Mouse (Mus musculus) lung, adult 2 months (tissue): ENCODE measurements around the gene Acp2.

Source experiments
- CTCF ChIP-seq: fragments of 200-500 bp; IDR thresholded peaks from 2 replicates; pipeline ENCODE4 v1.5.1; 2011; ENCODE audit warnings: mild to moderate bottlenecking, low read length, control low read depth; ENCODE audit not compliant: insufficient read depth
- POLR2A ChIP-seq: fragments of 200-500 bp; IDR thresholded peaks from 2 replicates; pipeline ENCODE4 v1.6.1; 2011; ENCODE audit warnings: low read depth, mild to moderate bottlenecking, control low read depth, low read length, borderline replicate concordance; ENCODE audit errors: extremely low read depth

DNA sequence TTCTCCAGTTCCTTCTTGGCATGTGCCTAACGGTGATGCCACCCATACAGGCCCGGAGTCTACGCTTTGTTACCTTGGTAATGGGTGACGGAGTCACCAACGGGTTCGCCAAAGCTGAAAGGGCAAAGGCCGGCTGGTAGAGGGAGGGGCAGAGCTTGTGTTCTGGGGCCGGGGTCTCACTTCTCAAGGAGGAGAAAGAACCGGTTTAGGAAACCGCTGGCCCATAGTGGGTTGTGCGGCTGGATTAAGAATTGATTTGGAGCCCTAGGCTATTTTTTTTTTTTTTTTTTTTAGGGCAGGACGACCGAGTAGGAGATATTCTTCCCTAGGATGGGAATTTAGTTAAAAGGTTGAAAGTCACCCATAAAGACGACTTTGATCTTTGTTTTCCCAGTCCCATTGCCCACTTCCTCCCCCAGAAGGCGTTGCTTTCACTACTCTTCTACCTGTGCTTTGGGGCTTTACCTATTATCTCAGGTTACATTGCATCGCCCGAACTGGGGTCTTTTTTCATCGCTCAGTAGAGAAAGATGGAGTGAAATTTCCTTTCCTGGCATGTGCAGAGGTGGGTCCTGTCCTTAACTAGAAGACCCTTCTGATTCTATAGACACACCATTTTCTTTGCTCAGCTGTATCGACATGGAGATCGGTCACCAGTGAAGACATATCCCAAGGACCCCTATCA, 429 bp downstream of the Acp2 start:
- TF ChIP-seq CTCF (no peak), POLR2A (no peak)
